Mouse (Mus musculus): ENCODE data around the gene Actbl2. TPM values are rescaled to one million over a fixed set of nuclear protein-coding genes. Genes with fewer than 3 reads are reported as not detected.

The Actbl2 gene
- polyA plus RNA-seq (2015; fragmentation: Nextera tagmentation; extraction: Ambion mirVana), result not detected in 2 replicates

- Histone ChIP-seq H3K4me2 (ENCODE audit: low read depth, low read length) (no peak within 1 kb of the TSS), H3K9me3 (replicated peaks; ENCODE audit: control insufficient read depth, low read length) (no peaks in the 10 kb centered on the region), H3K9ac (ENCODE audit: low read length) (no peak within 1 kb of the TSS), H3K4me3 (replicated peaks; ENCODE audit: low read length) (no peak within 1 kb of the TSS), H3K36me3 (ENCODE audit: control insufficient read depth, insufficient read depth, low read length) (no peaks in the 10 kb centered on the region), H3K27me3 (ENCODE audit: control insufficient read depth, insufficient read depth, low read length) (no peaks in the 10 kb centered on the region), H3K4me1 (ENCODE audit: control insufficient read depth, insufficient read depth, low read length) (no peaks in the 10 kb centered on the region), H3K27ac (ENCODE audit: low read length) (no peak within 1 kb of the TSS)
- ATAC-seq (ENCODE audit: insufficient read depth, low FRiP score), result no peak
- 83% methylated on average over 5 of the region's 5 CpGs for WGBS
These were observed at the start of gene Actbl2 for GRCm38 (mm10) chr13:111254713-111255112. Gene Actbl2, plus strand, starts transcription at chr13:111255013.

- ATAC-seq (ENCODE audit: insufficient read depth, low FRiP score), result peak; percentile 74
- Histone ChIP-seq H3K9me3 (replicated peaks; ENCODE audit: control insufficient read depth, low read length) (no peaks in the 10 kb centered on the region), H3K4me1 (ENCODE audit: control insufficient read depth, insufficient read depth, low read length) (peaks cover 10% of the 10 kb centered on the region), H3K27me3 (ENCODE audit: control insufficient read depth, insufficient read depth, low read length) (no peaks in the 10 kb centered on the region), H3K4me3 (replicated peaks; ENCODE audit: low read length) (no peak overlapping the region), H3K27ac (ENCODE audit: low read length) (peak overlapping the region; percentile 69), H3K36me3 (ENCODE audit: control insufficient read depth, insufficient read depth, low read length) (no peaks in the 10 kb centered on the region), H3K4me2 (ENCODE audit: low read depth, low read length) (peak overlapping the region; percentile 29; the same call in 1 of the 2 replicates), H3K9ac (ENCODE audit: low read length) (no peak overlapping the region)
- WGBS, result 33% methylated on average over 8 of the region's 8 CpGs
These were observed 44.0 kb upstream of the Actbl2 start for GRCm38 (mm10) chr13:111210649-111211378.

- H3K9ac ChIP-seq (ENCODE audit: low read length), result no peak overlapping the region
- 62% methylated on average over 5 of the region's 5 CpGs for WGBS
- no peaks in the 10 kb centered on the region for H3K36me3 ChIP-seq (ENCODE audit: control insufficient read depth, insufficient read depth, low read length)
- H3K9me3 ChIP-seq (replicated peaks; ENCODE audit: control insufficient read depth, low read length), result no peaks in the 10 kb centered on the region
- no peak overlapping the region for H3K4me3 ChIP-seq (replicated peaks; ENCODE audit: low read length)
- no peak for ATAC-seq (ENCODE audit: insufficient read depth, low FRiP score)
- peaks cover 5% of the 10 kb centered on the region; the same call in 1 of the 2 replicates for H3K4me1 ChIP-seq (ENCODE audit: control insufficient read depth, insufficient read depth, low read length)
- no peak overlapping the region for H3K27ac ChIP-seq (ENCODE audit: low read length)
- H3K27me3 ChIP-seq (ENCODE audit: control insufficient read depth, insufficient read depth, low read length), result no peaks in the 10 kb centered on the region
- H3K4me2 ChIP-seq (ENCODE audit: low read depth, low read length), result no peak overlapping the region
These were observed 26.0 kb upstream of the Actbl2 start for GRCm38 (mm10) chr13:111228768-111229167.

DNA sequence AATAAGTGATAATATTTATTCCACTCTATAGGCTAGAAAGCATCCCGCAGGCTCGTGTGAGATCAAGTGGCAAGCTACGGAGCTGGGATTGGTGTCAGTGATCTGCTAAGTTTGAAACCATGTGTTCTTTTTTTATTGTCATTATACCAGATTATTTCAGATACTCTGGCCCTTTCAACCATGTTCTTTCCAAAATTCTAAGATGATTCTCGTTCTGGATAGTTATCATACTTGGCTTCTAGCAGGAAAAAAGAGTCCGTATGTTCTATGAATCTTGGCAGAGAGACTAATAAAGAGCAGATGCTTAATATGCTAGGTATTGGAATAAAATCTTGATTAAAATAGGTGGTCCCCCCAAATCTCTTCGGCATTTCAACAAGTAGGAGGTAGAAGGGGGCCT lies 25.3 kb upstream of the Actbl2 start:
- Histone ChIP-seq H3K9ac (ENCODE audit: low read length) (no peak overlapping the region), H3K4me3 (replicated peaks; ENCODE audit: low read length) (no peak overlapping the region), H3K27ac (ENCODE audit: low read length) (no peak overlapping the region), H3K36me3 (ENCODE audit: control insufficient read depth, insufficient read depth, low read length) (no peaks in the 10 kb centered on the region), H3K4me1 (ENCODE audit: control insufficient read depth, insufficient read depth, low read length) (peaks cover 6% of the 10 kb centered on the region; the same call in 1 of the 2 replicates), H3K9me3 (replicated peaks; ENCODE audit: control insufficient read depth, low read length) (no peaks in the 10 kb centered on the region), H3K27me3 (ENCODE audit: control insufficient read depth, insufficient read depth, low read length) (no peaks in the 10 kb centered on the region), H3K4me2 (ENCODE audit: low read depth, low read length) (no peak overlapping the region)
- ATAC-seq (ENCODE audit: insufficient read depth, low FRiP score), result no peak
- 76% methylated on average over 6 of the region's 6 CpGs for WGBS

GRCm38 (mm10) chr13:111232416-111232815 lies 22.4 kb upstream of the Actbl2 start:
- H3K4me3 ChIP-seq (replicated peaks; ENCODE audit: low read length), result no peak overlapping the region
- 83% methylated on average over 7 of the region's 7 CpGs for WGBS
- H3K9me3 ChIP-seq (replicated peaks; ENCODE audit: control insufficient read depth, low read length), result 0 out of 2 replicates have a peak, but pooled peaks cover 3% of the 10 kb centered on the region
- H3K36me3 ChIP-seq (ENCODE audit: control insufficient read depth, insufficient read depth, low read length), result no peaks in the 10 kb centered on the region
- no peak overlapping the region for H3K27ac ChIP-seq (ENCODE audit: low read length)
- H3K9ac ChIP-seq (ENCODE audit: low read length), result no peak overlapping the region
- H3K4me1 ChIP-seq (ENCODE audit: control insufficient read depth, insufficient read depth, low read length), result peaks cover 12% of the 10 kb centered on the region; the same call in 1 of the 2 replicates
- no peak overlapping the region for H3K4me2 ChIP-seq (ENCODE audit: low read depth, low read length)
- no peaks in the 10 kb centered on the region for H3K27me3 ChIP-seq (ENCODE audit: control insufficient read depth, insufficient read depth, low read length)
- no peak for ATAC-seq (ENCODE audit: insufficient read depth, low FRiP score)

- WGBS, result 58% methylated on average over 5 of the region's 5 CpGs
- H3K9me3 ChIP-seq (replicated peaks; ENCODE audit: control insufficient read depth, low read length), result 0 out of 2 replicates have a peak, but pooled peaks cover 3% of the 10 kb centered on the region
- no peak overlapping the region for H3K9ac ChIP-seq (ENCODE audit: low read length)
- H3K27me3 ChIP-seq (ENCODE audit: control insufficient read depth, insufficient read depth, low read length), result no peaks in the 10 kb centered on the region
- H3K4me2 ChIP-seq (ENCODE audit: low read depth, low read length), result no peak overlapping the region
- ATAC-seq (ENCODE audit: insufficient read depth, low FRiP score), result peak; percentile 61
- H3K27ac ChIP-seq (ENCODE audit: low read length), result no peak overlapping the region
- H3K4me3 ChIP-seq (replicated peaks; ENCODE audit: low read length), result no peak overlapping the region
- no peaks in the 10 kb centered on the region for H3K36me3 ChIP-seq (ENCODE audit: control insufficient read depth, insufficient read depth, low read length)
- H3K4me1 ChIP-seq (ENCODE audit: control insufficient read depth, insufficient read depth, low read length), result peaks cover 12% of the 10 kb centered on the region; the same call in 1 of the 2 replicates
These were observed 21.5 kb upstream of the Actbl2 start for GRCm38 (mm10) chr13:111233356-111233755.

DNA sequence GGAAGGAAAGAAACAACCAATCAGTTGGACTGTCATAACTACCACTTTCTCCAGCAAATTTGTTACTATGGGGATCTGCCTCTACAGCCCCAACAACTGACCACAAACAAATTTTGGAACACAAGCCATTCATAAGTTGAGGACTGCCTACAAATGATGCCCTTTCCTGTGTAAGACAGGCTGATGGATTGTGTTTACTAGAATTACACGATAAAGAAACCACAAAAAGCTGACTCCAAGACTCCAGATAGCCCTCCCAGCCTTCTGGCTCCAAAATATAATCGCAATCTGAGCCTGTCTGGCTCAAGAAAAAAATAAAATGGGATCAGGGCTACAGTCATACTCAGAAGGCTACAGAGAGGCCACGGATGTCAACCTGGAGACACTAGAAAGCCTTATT lies 20.2 kb upstream of the Actbl2 start:
- Histone ChIP-seq H3K9ac (ENCODE audit: low read length) (no peak overlapping the region), H3K36me3 (ENCODE audit: control insufficient read depth, insufficient read depth, low read length) (no peaks in the 10 kb centered on the region), H3K27me3 (ENCODE audit: control insufficient read depth, insufficient read depth, low read length) (no peaks in the 10 kb centered on the region), H3K9me3 (replicated peaks; ENCODE audit: control insufficient read depth, low read length) (0 out of 2 replicates have a peak, but pooled peaks cover 3% of the 10 kb centered on the region), H3K4me1 (ENCODE audit: control insufficient read depth, insufficient read depth, low read length) (peaks cover 12% of the 10 kb centered on the region; the same call in 1 of the 2 replicates), H3K4me3 (replicated peaks; ENCODE audit: low read length) (no peak overlapping the region), H3K27ac (ENCODE audit: low read length) (peak overlapping the region; percentile 61; the same call in 1 of the 2 replicates), H3K4me2 (ENCODE audit: low read depth, low read length) (no peak overlapping the region)
- ATAC-seq (ENCODE audit: insufficient read depth, low FRiP score), result no peak
- WGBS, result 43% methylated on average over 3 of the region's 3 CpGs

DNA sequence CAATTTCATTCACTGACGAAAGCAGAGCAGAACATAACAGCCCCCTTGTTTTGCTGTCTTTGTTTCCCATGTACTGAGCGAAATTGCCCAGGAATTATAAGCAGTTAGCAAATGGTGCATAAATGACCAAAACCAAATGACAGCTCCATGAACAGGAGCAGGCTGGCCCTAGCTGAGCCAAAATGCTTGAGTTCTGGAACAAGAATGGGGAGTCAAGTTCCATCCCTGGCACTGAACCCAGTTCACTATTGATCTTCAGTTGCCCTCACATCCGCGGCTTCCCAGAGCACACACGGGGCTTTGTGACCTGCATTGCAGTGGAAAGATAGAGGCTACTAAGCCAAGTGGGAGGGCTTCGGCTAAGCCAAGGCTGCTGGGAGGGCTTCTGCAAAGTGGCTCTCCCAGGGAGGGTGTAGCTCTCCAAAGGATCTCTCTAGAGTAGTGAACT lies 19.1 kb upstream of the Actbl2 start:
- WGBS, result 29% methylated on average over 6 of the region's 6 CpGs
- Histone ChIP-seq H3K27ac (ENCODE audit: low read length) (0 out of 2 replicates have a peak overlapping the region, but pooled peaks have one; percentile 21), H3K9me3 (replicated peaks; ENCODE audit: control insufficient read depth, low read length) (peaks cover 7% of the 10 kb centered on the region; the same call in 1 of the 2 replicates), H3K36me3 (ENCODE audit: control insufficient read depth, insufficient read depth, low read length) (no peaks in the 10 kb centered on the region), H3K9ac (ENCODE audit: low read length) (no peak overlapping the region), H3K27me3 (ENCODE audit: control insufficient read depth, insufficient read depth, low read length) (no peaks in the 10 kb centered on the region), H3K4me2 (ENCODE audit: low read depth, low read length) (no peak overlapping the region), H3K4me1 (ENCODE audit: control insufficient read depth, insufficient read depth, low read length) (peaks cover 12% of the 10 kb centered on the region; the same call in 1 of the 2 replicates), H3K4me3 (replicated peaks; ENCODE audit: low read length) (no peak overlapping the region)
- ATAC-seq (ENCODE audit: insufficient read depth, low FRiP score), result peak; percentile 75

GRCm38 (mm10) chr13:111236461-111236864 lies 18.4 kb upstream of the Actbl2 start:
- WGBS, result 64% methylated on average over 9 of the region's 9 CpGs
- Histone ChIP-seq H3K36me3 (ENCODE audit: control insufficient read depth, insufficient read depth, low read length) (no peaks in the 10 kb centered on the region), H3K9ac (ENCODE audit: low read length) (no peak overlapping the region), H3K9me3 (replicated peaks; ENCODE audit: control insufficient read depth, low read length) (peaks cover 7% of the 10 kb centered on the region; the same call in 1 of the 2 replicates), H3K27ac (ENCODE audit: low read length) (peak overlapping the region; percentile 12; the same call in 1 of the 2 replicates), H3K27me3 (ENCODE audit: control insufficient read depth, insufficient read depth, low read length) (no peaks in the 10 kb centered on the region), H3K4me3 (replicated peaks; ENCODE audit: low read length) (no peak overlapping the region), H3K4me1 (ENCODE audit: control insufficient read depth, insufficient read depth, low read length) (peaks cover 12% of the 10 kb centered on the region; the same call in 1 of the 2 replicates), H3K4me2 (ENCODE audit: low read depth, low read length) (no peak overlapping the region)
- ATAC-seq (ENCODE audit: insufficient read depth, low FRiP score), result no peak

Measured in stomach, embryonic 16.5 days (tissue).